In genomic region chr11:60931869-60932481, GRCm38 (mm10) we compare ENCODE assay signal across 8 mouse cellular contexts. TPM values are rescaled to one million over a fixed set of nuclear protein-coding genes. Genes with fewer than 3 reads are reported as not detected.
A peak's percentile ranks its signal among the peaks of the same experiment; 100 is the strongest.
DNase-seq lines count a peak whose midpoint lies in the region; ATAC-seq lines count a peak whose summit lies in the region.

Map2k3 (plus strand) TSS chr11:60932033.

- no peaks in the 10 kb centered on the region for H3K27me3 ChIP-seq in forebrain, embryonic 11.5 days (ENCODE audit: control insufficient read depth, insufficient read depth, low read length)
- H3K27me3 ChIP-seq in heart, embryonic 16.5 days (ENCODE audit: control insufficient read depth, insufficient read depth, low read length), result no peaks in the 10 kb centered on the region
- H3K27me3 ChIP-seq in liver, embryonic 15.5 days, result no peaks in the 10 kb centered on the region
- no peaks in the 10 kb centered on the region for H3K27me3 ChIP-seq in neural tube, embryonic 12.5 days (replicated peaks)

- WGBS in forebrain, embryonic 11.5 days, result under 1% methylated on average over 59 of the region's 59 CpGs
- WGBS in heart, embryonic 16.5 days, result under 1% methylated on average over 54 of the region's 59 CpGs
- WGBS in liver, embryonic 15.5 days (ENCODE audit: insufficient replicate concordance), result under 1% methylated on average over 59 of the region's 59 CpGs
- WGBS in neural tube, embryonic 12.5 days, result under 1% methylated on average over 59 of the region's 59 CpGs

- peak; percentile 85 to 91 for DNase-seq in CD8-positive naive resting alpha-beta T cell, adult 2 months (ENCODE audit: low read depth in 2 of 2, low spot score in 2 of 2)
- peak; percentile 90 for DNase-seq in c-Kit-positive CD71-negative TER-119-negative erythroid progenitor cells, embryonic 14.5 days (ENCODE audit: low read depth)
- peak; percentile 97 for DNase-seq in forebrain, embryonic 11.5 days (ENCODE audit: low spot score)
- peak; percentile 98 for DNase-seq in kidney, postnatal 36 days
- DNase-seq in telencephalon, adult 2 months (ENCODE audit: low read depth, low spot score), result peak; percentile 87

- H3K9me3 ChIP-seq in forebrain, embryonic 11.5 days (ENCODE audit: control insufficient read depth, low read length), result no peaks in the 10 kb centered on the region
- H3K9me3 ChIP-seq in heart, embryonic 16.5 days (replicated peaks; ENCODE audit: control insufficient read depth, low read length), result no peaks in the 10 kb centered on the region
- no peaks in the 10 kb centered on the region for H3K9me3 ChIP-seq in liver, embryonic 15.5 days (replicated peaks)
- H3K9me3 ChIP-seq in neural tube, embryonic 12.5 days, result no peaks in the 10 kb centered on the region

- peak within 1 kb of the TSS; percentile 69 for H3K4me2 ChIP-seq in forebrain, embryonic 11.5 days (ENCODE audit: low read depth, low read length, severe bottlenecking)
- peak within 1 kb of the TSS; percentile 77 for H3K4me2 ChIP-seq in heart, embryonic 16.5 days (ENCODE audit: low read depth, low read length)
- H3K4me2 ChIP-seq in liver, embryonic 15.5 days, result peak within 1 kb of the TSS; percentile 91
- peak within 1 kb of the TSS; percentile 89 for H3K4me2 ChIP-seq in neural tube, embryonic 12.5 days (replicated peaks)

- peaks cover 17% of the 10 kb centered on the region for H3K4me1 ChIP-seq in forebrain, embryonic 11.5 days (replicated peaks; ENCODE audit: control insufficient read depth, insufficient read depth, low read length)
- H3K4me1 ChIP-seq in heart, embryonic 16.5 days (ENCODE audit: control insufficient read depth, insufficient read depth, low read length), result peaks cover 41% of the 10 kb centered on the region
- H3K4me1 ChIP-seq in liver, embryonic 15.5 days (replicated peaks), result peaks cover 71% of the 10 kb centered on the region
- peaks cover 27% of the 10 kb centered on the region for H3K4me1 ChIP-seq in neural tube, embryonic 12.5 days

- peak within 1 kb of the TSS; percentile 85 for H3K9ac ChIP-seq in forebrain, embryonic 11.5 days (ENCODE audit: low read length)
- peak within 1 kb of the TSS; percentile 94 for H3K9ac ChIP-seq in heart, embryonic 16.5 days (ENCODE audit: low read length)
- peak within 1 kb of the TSS; percentile 98 for H3K9ac ChIP-seq in liver, embryonic 15.5 days
- peak within 1 kb of the TSS; percentile 82 for H3K9ac ChIP-seq in neural tube, embryonic 12.5 days

- H3K4me3 ChIP-seq in forebrain, embryonic 11.5 days (ENCODE audit: low read depth, low read length), result peak within 1 kb of the TSS; percentile 77
- H3K4me3 ChIP-seq in heart, embryonic 16.5 days (ENCODE audit: low read length), result peak within 1 kb of the TSS; percentile 94
- H3K4me3 ChIP-seq in liver, embryonic 15.5 days (replicated peaks), result peak within 1 kb of the TSS; percentile 90
- H3K4me3 ChIP-seq in neural tube, embryonic 12.5 days, result peak within 1 kb of the TSS; percentile 74

- peak; percentile 96 for ATAC-seq in forebrain, embryonic 11.5 days (replicated peaks; ENCODE audit: low FRiP score)
- ATAC-seq in heart, embryonic 16.5 days (replicated peaks; ENCODE audit: extremely low read depth, insufficient read depth, low FRiP score), result peak; percentile 94
- peak; percentile 80 for ATAC-seq in liver, embryonic 15.5 days (ENCODE audit: insufficient read depth)
- ATAC-seq in neural tube, embryonic 12.5 days (ENCODE audit: low FRiP score, low read depth), result peak; percentile 94

- H3K27ac ChIP-seq in forebrain, embryonic 11.5 days (ENCODE audit: low read depth, low read length), result no peak within 1 kb of the TSS
- peak within 1 kb of the TSS; percentile 89 for H3K27ac ChIP-seq in heart, embryonic 16.5 days (ENCODE audit: low read length)
- peak within 1 kb of the TSS; percentile 91 for H3K27ac ChIP-seq in liver, embryonic 15.5 days (replicated peaks)
- no peak within 1 kb of the TSS for H3K27ac ChIP-seq in neural tube, embryonic 12.5 days

- H3K36me3 ChIP-seq in forebrain, embryonic 11.5 days (ENCODE audit: control insufficient read depth, insufficient read depth, low read length), result no peaks in the 10 kb centered on the region
- H3K36me3 ChIP-seq in heart, embryonic 16.5 days (ENCODE audit: control insufficient read depth, insufficient read depth), result no peaks in the 10 kb centered on the region
- peaks cover 10% of the 10 kb centered on the region for H3K36me3 ChIP-seq in liver, embryonic 15.5 days (replicated peaks)
- no peaks in the 10 kb centered on the region for H3K36me3 ChIP-seq in neural tube, embryonic 12.5 days

RNA-seq across cellular contexts. Expression of gene Map2k3, which starts in this region (rescaled TPM):
- 47.3 and 51.0 TPM in 2 replicates for polyA plus RNA-seq in forebrain, embryonic 11.5 days (2014; fragmentation: Nextera tagmentation; extraction: Ambion mirVana)
- 67.7 and 69.2 TPM in 2 replicates for polyA plus RNA-seq in heart, embryonic 16.5 days (2015; fragmentation: Nextera tagmentation; extraction: Ambion mirVana)
- polyA plus RNA-seq in liver, embryonic 15.5 days (2015; fragmentation: Nextera tagmentation; extraction: Ambion mirVana), result 142 and 165 TPM in 2 replicates
- polyA plus RNA-seq in neural tube, embryonic 12.5 days (2016; fragmentation: Nextera tagmentation; extraction: Ambion mirVana), result 40.7 and 41.7 TPM in 2 replicates

Comparison
In these comparisons a context has a peak if more than half of its experiments do, and no peak if none do; other contexts are left out.
1. H3K27ac ChIP-seq: peak in heart, embryonic 16.5 days (single experiment) and liver, embryonic 15.5 days (single experiment); none in forebrain, embryonic 11.5 days (single experiment) and neural tube, embryonic 12.5 days (single experiment).
2. Peak in every context shown above with its lines, with median percentiles within 50 percentile points of each other: DNase-seq, ATAC-seq, H3K4me2 ChIP-seq, H3K4me3 ChIP-seq and H3K9ac ChIP-seq.